Mouse (Mus musculus) brain, adult 2 months (tissue): ENCODE results near the gene Astn1.

Experiments used
- DNase-seq: peaks from one replicate; pipeline ENCODE4 v3.0.0; 2011; ENCODE audit warnings: low read depth, low spot score

Gene Astn1

DNA sequence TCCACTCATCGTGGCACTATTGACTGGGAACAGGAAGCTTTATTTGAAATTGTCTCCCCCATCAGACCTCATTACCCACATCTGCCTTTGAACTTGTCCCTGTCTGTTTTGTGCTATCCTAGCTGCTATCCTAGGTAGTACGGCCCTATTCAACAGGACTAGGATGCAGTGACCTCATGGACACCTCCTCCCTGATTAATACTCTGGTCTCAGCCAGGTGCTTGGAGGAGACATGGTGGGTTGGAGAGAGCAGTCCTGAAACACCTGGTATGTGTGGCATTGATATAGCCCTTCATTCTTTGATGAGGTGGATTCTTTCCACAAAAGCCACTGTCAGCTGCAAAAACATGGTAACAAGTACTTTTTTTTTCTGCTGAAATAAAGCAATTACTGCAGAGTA lies 52.1 kb downstream of the Astn1 start:
- DNase-seq = no peak

- peak; percentile 68 for DNase-seq
These were observed 59.4 kb downstream of the Astn1 start for GRCm38 (mm10) chr1:158421451-158421850.

- peak; percentile 65 for DNase-seq
These were observed 60.7 kb downstream of the Astn1 start for GRCm38 (mm10) chr1:158422739-158423138.

GRCm38 (mm10) chr1:158446071-158446470 lies 84.0 kb downstream of the Astn1 start:
- DNase-seq = no peak

- no peak for DNase-seq
These were observed 85.9 kb downstream of the Astn1 start for GRCm38 (mm10) chr1:158447956-158448355.

DNA sequence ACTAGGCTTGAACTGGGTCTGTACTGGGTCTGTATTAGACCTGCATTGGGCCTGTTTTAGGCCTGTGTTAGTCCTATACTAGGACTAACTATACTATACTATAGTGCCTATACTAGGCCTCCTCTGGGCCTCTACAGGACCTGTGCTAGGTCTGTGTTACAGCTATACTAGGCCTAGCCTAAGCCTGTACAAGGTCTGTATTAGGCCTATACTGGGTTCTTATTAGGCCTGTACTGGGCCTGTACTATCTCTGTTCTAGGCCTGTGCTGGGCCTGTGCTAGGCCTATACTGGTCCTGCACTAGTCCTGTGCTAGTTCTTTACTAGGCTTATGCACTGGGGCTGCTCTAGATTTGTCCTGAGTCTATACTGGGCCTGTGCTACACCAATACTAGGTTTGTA lies 90.6 kb downstream of the Astn1 start:
- no peak for DNase-seq

- peak; percentile 53 for DNase-seq
These were observed 91.5 kb downstream of the Astn1 start for GRCm38 (mm10) chr1:158453587-158453986.

DNA sequence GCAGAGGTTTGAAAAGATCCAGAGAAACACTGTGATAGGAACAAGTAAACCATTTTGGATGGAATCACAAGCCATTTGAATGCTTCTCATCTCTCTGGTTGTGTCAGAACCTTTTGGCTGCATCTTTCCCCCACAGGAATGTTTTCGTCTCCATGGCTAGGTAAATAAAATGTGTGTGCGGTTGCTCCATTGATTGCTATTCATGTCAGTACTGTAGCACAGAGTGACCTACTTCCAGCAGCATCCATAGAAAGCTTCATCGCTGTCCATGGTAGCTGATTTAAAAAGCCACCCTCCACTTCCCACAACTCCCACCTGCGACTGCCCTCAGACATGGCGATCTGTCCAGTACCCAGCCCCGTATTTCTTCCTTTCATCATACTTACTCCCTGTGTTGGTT lies 101.9 kb downstream of the Astn1 start:
- DNase-seq = peak; percentile 32

GRCm38 (mm10) chr1:158465286-158465685 lies 103.2 kb downstream of the Astn1 start:
- DNase-seq = no peak

DNA sequence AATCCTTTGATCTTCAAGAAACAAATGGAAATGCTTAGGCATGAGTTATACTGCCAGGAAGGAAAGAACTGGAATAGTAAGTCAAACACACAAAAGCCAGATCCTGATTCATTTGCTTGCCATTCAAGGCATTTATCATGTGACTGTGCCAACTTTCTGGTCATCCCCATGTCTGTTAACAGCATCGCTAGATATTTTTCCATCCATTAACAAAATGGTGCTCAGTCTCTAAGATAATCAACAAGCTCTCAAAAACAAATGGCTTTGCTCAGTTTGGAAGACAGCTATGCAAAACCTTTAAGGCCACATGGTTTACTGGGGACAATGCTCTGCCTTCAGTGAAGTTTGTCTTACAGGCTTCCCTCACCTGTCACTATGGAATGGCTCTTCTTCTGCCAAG lies 115.8 kb downstream of the Astn1 start:
- no peak for DNase-seq

DNA sequence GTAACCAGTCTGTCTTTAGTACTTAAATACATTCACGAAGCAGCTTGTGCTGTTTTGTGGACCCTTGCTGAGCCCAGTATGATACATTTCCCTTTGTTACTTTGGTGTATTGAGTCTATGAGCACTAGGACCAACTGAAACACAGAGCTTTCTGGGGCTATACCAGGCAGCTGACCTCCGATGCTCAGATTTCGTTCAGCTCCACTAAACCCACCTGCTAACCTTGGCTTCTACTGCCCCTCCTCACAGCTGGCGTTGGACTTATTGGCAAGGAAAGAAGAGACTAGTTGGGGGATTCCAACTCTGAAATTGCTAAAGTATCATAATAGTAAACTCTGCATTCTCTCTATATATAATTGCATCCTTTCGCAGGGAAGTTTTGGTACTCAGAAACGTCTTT lies 118.2 kb downstream of the Astn1 start:
- DNase-seq = no peak

DNA sequence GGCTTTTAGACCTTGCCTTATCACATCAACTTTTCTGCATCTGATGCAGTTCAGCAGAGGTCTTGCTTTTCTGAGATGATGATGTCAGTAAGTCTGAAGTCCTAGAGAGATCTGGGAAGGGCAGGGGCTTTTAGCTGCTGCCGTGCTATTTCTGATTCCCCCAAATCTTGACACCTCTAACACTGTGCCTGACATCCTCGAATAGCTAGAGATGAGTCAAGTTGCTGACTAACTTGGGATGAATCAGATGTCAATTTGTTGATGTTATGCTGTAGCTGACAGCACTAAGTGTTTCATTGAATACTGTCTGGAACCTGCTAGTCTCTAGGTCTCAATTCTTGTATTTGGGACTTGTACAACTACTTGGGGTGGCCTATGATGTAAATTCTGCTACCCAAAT lies 121.7 kb downstream of the Astn1 start:
- DNase-seq = peak; percentile 64

DNA sequence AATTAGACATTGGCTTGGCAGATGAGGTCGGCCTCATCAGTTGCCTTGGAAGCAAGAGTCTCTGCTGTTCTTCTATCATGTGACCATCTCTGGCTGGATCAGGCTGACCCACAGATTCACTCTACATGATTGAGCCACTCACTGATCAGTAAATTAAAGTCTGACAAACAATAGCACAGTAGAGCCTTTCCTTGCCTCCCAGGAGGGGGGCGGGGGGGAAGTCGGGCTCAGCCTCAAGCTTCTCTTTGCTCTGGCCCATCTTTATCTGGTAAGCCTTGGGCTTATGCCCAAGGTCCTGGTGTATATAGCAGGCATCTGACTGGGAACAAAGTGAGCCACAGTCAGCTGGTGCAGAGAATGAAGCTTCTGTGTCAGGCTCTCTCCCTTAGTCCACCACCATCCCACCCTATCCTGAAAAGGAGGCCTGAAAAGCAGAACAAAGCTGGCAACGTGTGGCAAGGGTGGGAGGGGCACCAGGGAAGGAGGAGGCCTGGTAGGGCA lies 127.5 kb downstream of the Astn1 start:
- DNase-seq = peak; percentile 73

DNA sequence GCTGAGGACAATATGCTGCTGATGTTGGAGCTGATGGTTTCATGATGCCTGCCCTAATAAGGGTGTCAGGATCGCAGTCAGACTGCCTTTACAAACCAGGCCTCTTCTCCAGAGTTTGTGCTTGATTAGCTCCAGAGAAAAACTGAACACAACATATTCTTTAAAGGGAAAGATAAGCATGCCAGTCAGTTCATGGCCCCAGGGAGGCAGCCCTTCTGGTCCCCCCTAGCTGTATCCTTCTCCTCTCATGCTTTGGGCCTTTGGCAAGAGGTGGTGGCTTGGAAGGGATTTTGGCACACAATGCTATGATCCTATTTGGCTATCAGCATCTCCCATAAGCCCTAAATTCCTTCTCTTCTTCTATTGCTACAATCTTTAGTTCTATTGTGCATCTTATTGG lies 128.1 kb downstream of the Astn1 start:
- DNase-seq = no peak

GRCm38 (mm10) chr1:158493289-158493688 lies 131.2 kb downstream of the Astn1 start:
- peak; percentile 51 for DNase-seq

DNA sequence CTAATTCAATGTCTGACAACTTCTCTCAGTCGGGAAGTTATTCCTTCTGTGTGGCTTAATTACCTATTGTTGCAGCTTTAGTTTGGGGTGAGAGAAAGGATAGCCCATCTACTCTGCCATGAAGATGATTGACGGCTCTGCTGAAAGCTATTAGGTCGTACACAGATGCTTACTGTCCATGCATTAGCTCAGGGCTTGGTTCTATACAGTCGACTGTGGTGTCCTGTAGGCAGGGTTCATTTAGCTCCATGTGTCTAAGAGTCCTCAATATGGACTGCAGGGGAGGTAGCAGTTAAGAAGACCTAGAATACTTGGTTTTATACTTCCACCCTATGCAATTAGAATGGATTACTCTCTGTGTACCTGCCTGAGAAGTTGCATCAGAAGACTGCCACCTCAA lies 138.1 kb downstream of the Astn1 start:
- no peak for DNase-seq

DNA sequence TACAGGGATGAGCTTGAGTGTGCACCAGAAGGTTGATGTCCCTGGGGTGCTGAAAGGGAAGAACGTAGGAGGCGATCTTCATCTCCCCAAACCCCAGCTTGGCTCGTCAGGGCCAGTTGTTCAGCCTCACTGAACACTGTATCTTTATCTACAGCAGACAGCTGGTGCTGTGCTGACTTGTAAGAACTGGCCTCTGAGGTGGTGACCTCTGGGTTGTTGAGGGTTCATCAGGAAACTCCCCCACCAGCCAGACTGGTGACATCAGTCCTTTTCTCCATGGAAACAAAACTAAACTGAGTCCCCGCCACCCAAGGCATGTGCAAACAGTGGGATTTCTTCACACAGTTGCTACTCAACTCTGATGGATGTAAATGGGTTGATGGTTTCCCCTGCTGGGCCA lies 138.9 kb downstream of the Astn1 start:
- no peak for DNase-seq

GRCm38 (mm10) chr1:158507610-158508009 lies 145.5 kb downstream of the Astn1 start:
- DNase-seq = peak; percentile 66

DNA sequence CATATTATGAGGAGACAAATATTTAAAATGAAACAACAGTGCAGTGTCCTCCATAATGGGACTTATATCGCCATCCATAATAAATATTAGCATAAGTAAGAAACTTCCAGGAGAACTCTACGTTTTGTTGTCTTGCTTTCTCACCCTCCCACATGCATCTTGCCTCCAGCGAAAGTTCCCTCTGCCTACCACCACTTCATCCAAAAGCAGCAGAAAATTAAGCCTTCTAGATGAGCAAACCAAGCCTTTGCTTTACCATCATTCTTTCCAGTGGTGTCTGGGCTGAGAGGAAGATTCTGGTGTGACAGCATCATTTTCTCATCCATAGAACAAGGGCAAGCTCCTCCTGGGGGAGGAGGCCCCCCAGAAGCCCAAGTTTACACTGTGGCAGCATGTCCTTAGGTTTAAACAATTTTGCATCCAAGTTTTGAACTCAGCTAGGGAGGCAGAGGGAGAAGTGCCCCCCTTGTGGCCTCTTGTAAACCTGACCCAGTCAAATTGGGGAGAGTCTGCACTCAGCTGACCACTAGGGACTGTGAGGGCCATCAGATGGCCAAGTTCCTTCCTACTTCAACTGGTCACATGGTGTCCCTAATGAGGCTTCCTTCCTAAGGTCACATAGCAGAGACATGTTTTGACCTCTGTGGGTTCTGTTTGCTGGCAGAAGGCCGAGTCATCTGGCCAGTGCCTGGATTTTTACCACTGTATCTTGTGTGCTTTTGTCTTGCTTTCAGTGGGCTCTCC lies 147.2 kb downstream of the Astn1 start:
- peak; percentile 61 for DNase-seq

- peak; percentile 93 for DNase-seq
These were observed 148.6 kb downstream of the Astn1 start for GRCm38 (mm10) chr1:158510478-158511207.

DNA sequence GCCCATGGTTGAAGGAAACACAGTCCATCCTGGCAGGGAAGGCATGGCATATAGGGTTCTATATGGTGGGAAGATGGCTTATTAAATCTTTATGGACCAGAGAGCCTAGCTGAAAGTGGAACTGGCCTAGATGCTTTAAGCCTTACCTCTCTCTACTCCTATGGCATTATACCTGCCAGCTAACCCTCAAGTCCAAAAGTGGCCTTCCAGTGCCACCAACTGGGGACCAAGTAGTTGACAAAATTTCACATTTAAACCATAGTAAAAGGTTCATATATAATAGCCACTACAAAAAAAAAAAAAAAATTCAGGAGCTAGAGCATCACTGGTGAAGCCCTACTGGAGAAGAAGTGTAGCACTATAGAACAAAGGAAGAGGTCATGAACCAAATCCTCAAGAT lies 150.0 kb downstream of the Astn1 start:
- no peak for DNase-seq

DNA sequence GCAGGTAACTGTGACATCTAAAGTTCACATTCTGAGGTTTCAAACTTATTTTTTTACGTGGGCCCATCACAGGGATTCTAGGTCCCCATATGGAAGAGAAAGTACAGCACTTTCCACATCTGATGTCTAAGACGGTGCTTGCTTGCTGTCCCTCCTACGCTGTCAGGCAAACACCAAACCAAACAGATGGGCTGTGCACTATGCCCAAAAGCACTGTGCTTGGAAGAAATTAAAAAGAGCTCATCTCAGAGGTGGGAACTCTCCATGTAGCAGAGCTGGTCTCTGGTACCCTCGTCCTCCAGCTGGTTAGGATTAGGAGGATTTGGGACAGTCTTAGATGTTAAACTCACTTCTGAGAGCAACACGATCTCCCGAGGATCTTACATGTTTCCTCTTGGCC lies 150.6 kb downstream of the Astn1 start:
- peak; percentile 93 for DNase-seq

- DNase-seq = peak; percentile 95
These were observed 151.5 kb downstream of the Astn1 start for GRCm38 (mm10) chr1:158513572-158513971.
